Mouse (Mus musculus): Measurements from ENCODE around the gene Hist2h2bb.
"Not testable (repeated sequence)": the region's sequence is repeated elsewhere in the genome, so short reads cannot be mapped to it uniquely, and the experiment has no call there.

Gene Hist2h2bb

DNA sequence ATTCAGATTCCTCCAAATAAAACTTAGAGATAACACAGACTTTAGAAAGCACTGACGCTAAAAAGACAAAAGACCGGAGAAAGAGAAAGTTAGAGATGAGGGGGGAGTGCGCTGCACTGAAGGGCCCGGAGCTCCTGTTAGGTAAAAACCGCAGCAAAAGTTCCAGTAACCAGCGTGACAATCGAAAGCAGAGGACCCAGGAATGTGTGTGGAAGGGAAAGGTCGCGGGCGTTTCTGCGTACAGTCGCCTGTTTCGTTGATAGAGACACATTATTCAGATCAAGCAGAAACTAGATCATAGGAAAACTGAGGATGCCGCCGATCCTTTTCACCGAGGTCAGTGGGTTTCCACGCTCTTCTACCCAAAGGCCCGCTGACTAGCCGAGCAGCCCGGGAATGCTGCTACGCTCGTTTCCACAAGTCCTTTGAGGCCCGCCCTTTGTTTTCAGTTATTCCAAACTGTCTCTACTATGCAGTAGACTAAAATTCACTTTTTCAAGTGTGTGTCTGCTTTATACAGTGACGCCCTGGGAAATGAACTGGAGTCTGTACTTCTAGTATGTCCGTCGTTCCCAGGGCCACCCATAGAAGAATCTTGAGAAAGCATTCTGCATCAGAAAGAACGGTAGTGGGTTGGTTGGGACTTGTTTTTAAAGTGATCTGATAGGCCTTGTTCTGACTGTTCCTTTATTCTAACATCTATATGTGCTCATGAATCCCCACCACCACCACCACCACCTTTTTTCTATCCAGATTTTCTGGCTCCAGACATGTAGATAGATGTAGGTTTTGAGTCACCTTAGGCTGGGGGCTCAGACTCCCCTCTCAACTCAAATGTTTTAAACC lies 5.8 kb upstream of the Hist2h2bb start:
- no peak for DNase-seq (ENCODE audit: low spot score)

DNA sequence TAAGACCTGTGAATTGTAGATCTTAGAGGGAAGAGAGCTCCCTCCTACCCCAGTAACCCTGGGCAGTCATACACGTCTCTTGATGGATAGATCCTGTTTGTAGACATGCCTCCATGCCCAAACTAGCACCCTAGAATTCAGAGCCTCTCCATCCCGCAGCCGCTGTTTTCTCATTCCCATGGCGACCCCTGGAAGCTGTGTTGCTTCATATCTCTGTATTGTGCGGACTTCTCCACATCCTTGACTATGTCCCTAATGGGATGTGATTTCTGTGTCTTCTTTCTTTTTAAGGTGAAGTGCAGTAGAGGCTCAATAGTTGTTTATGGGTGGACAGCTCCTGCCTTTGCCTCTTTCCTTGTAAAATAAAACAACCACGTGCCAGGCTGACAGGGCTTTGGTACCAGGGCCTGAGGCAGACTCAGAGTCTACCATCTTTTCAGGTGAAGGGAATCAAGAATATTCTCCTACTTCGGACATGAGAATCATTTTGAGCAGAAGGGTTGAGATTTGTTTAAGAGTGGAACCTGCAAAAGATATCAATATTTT lies 5.1 kb upstream of the Hist2h2bb start:
- no peak for DNase-seq (ENCODE audit: low spot score)

DNA sequence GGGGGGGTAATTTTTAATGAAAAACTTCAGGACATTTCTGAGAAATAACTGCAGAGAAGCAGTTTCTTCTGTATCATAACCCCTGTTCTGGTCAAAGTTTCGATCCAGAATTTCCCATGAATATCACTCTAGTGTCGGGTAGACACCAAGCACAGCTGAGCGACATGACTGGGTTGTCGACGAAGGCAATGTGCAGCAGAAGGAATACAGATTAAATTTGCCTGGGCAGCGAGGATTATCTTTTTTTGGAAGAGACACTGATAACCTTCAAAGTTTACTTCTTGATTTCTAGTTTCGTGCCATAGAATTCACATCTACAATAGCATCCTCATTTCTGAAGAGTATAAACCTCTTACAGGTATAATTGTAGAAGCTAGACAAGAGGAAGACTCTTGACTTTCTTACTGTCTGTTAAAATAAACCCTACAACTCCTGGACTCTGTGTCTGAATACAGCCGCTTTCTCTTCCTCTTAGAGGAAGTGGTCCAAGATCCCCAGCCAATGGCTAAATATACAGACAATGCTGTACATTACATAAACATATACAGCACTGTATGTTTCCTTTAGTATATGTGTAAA lies 3.3 kb upstream of the Hist2h2bb start:
- DNase-seq (ENCODE audit: low spot score) = no peak

DNA sequence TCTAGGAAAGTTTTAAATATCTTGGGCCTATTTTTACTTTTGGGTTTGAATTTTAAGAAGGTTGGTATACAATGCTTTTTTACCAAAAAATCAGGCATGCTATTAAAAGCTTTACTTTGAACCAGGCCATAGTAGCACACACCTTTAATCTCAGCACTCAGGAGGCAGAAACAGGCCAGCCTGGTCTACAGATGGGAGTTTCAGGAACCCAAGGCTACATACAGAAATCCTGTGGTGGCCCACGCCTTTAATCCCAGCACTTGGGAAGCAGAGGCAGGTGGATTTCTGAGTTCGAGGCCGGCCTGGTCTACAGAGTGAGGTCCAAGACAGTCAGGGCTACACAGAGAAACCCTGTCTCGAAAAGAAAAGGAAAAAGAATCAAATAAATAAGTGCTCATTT lies 2.0 kb upstream of the Hist2h2bb start:
- no peak for DNase-seq (ENCODE audit: low spot score)

DNA sequence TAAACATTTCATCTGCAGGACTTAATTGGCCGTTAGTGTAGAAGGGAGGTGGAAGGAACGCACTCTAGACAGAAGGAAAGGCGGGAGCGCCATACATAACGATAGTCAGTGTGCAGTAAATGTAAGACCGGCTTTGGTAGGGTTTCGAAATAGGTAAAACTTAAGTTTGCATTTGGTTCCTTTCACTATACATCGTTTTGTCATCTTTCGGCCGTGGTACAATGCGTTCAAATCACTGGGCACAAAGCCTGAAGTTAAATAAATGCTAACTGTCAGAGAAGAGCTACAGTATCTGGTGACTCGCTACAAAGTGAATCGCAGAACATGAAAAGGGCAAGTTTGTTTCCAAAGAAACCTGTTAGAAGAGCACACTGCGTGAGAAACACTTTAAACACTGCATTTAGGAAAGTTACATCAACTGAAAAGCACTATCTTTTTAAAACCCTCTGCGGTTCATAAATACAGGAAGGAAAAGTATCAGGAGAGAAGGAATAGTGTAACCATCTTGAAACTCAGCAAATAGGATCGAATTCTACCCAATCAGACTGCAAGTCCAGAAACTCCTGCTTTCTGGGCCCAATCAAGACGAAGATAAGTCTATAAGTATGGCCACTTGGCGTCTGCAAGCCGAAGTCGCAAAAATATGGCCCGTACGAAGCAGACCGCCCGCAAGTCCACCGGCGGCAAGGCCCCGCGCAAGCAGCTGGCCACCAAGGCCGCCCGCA lies 1.3 kb upstream of the Hist2h2bb start, which contains the start of gene Hist2h3b:
TSS of gene Hist2h3b (plus strand) at position 604 of the 725 bp plus-strand sequence.
- peak; percentile 80 for DNase-seq (ENCODE audit: low spot score)

DNA sequence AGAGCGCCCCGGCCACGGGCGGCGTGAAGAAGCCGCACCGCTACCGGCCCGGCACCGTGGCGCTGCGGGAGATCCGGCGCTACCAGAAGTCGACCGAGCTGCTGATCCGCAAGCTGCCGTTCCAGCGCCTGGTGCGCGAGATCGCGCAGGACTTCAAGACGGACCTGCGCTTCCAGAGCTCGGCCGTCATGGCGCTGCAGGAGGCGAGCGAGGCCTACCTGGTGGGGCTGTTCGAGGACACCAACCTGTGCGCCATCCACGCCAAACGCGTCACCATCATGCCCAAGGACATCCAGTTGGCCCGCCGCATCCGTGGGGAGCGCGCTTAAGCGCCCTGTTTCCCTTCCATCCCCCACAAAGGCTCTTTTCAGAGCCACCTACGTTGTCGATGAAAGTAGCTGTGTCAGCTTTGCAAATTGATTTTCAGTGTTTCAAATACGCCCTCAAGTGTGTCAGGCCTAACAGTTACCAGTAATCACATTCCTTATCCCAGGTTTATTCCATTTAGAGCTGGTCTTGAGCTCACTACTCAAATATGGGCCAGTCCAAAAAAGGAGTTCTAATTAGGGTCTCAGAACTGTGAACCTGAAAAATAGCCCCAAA lies 675 bp upstream of the Hist2h2bb start:
- not testable (repeated sequence) for DNase-seq (ENCODE audit: low spot score)

DNA sequence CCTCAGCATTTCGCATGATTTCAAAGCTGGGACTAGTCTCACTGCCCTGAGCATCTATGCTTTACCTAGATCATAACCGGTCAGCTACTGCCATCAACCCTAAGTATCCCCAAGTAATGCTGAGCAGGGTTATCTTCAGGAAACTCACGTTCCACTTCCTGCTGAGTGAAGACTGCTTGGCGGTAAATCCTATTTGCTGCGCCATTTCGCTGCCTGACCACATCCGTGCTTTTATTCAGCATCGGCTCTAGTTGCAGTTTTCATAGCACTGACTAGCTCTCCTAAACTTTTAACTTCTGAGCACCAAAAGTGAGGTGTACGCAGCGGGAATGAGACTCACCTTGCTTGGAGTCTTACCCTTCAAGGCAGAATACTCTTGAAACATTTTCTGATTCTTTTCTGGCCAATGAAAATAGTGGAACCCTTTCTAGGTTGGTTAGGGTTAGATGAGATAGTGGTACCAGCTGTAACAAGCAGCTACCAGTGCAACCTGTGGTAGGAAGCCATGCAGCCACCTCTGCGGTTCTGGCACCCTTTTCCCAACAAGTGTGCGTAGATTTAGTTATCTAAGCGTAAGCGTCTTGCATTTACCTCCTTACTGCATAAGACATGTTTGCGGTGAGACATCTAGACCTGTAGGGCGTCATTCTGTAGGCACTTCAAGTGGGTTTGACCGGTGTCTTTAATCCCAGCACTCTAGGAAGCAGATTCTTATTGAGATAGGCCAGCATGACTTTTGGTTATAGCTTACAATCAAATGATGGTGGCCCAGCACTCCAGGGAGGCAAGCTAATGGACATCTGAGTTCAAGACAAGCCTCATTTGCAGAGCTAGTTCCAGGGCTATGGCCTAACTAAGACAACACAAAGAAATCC lies 4.3 kb downstream of the Hist2h2bb start:
- DNase-seq (ENCODE audit: low spot score) = no peak

DNA sequence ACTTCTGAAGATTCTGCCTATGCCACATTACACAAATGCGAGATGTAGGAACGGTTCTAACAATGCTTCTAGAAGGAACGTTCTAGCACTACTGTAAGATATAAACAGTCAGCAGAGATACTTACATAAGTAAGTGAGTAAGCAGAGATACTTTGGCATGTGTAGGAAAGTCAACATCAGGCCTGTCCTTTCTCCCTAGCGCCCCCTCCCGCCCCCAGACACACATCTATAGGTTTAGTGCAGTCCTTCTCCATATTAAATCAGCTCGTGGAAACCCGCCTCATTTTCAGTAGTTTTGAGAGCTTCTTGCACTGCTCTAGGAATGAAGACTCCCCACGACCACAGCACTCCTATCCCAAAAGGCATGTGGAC lies 7.9 kb downstream of the Hist2h2bb start:
- no peak for DNase-seq (ENCODE audit: low spot score)

DNA sequence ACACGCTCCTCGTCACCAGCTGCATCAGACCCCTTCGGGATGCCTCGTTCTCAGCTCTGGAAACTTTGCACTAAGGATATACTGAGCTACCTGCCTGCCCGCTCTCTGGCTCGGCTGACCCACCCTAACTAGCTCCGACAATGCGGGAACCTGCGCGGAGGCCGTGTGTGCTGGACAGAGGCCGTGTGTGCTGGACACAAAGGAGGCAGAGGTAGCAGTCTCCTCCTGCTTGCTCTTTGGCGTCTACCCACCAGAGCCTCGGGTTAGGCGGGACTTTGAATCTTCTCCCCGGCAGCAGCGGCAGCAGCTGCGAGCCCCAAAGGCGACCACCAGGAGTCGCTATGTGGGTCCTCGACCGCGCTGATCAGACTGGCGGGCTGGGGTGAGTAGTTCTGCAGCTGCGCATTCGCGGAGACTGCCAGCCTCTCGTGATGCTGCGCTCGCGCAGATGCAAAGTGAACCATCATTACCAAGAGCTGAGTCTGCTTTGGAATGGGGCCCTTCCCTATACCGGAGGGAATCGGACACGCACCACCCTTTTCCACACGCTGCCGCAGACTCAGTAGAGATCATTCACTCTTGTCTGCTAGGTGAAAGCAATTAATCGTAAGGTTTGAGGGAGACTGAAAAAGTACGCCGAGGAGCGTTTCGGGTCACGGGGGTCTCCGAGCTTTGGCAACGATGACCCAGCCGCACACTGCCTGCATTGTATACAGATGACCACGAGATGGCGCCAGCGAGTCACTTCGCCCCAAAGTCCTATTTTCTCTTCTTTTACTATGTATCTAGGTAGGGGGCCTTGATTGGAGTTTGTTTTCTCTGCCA lies 8.5 kb downstream of the Hist2h2bb start:
- peak; percentile 90 for DNase-seq (ENCODE audit: low spot score)

DNA sequence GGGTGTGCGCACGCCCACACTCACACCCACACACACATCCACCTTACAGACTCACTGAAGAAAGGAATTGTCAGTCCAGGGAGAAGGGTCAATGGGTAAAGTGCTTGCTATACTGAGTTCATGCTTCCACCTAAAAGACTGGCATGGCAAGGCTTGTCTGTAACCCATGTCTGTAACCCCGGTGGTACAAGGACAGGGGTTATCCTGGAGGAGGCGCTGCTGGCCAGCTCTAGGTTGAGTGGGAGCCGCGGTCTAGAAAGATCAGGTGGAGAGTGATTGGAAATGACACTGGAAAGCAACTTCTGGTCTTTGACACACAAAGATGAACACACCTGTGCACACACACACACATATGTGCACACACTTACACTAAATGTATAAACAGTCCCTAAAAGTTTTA lies 11.1 kb downstream of the Hist2h2bb start:
- no peak for DNase-seq (ENCODE audit: low spot score)

DNA sequence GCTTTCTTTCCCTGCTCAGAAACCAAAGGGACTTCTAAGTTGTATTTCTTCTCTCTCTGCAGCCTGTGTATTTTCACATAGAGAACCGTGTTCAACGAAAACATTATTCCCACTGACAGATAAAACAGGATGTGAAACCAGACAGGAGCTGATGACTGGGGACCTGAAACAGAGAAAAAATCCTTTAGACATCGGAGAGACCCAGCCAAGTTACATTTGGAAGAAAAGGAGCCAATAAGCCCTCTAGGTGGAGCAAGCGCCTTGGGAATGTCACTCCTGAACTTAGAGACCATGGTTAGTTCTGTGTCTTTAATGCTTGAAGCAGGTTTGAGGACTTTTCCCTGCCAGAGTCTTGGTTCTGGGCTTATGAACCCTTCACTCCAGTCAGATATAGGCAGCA lies 14.9 kb downstream of the Hist2h2bb start:
- DNase-seq (ENCODE audit: low spot score) = no peak

DNA sequence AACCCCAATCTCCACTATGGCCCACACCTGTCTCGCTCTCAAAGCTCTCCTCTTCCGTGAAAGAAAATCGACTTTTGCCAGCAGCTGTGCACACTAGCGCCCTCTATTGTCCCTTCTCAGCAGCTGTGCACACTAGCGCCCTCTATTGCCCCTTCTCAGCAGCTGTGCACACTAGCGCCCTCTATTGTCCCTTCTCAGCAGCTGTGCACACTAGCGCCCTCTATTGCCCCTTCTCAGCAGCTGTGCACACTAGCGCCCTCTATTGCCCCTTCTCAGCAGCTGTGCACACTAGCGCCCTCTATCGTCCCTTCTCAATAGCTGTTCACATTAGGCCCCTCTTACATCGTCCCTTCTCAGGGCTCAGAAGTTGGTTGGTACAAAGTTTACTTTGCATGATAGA lies 17.8 kb downstream of the Hist2h2bb start:
- not testable (repeated sequence) for DNase-seq (ENCODE audit: low spot score)

DNA sequence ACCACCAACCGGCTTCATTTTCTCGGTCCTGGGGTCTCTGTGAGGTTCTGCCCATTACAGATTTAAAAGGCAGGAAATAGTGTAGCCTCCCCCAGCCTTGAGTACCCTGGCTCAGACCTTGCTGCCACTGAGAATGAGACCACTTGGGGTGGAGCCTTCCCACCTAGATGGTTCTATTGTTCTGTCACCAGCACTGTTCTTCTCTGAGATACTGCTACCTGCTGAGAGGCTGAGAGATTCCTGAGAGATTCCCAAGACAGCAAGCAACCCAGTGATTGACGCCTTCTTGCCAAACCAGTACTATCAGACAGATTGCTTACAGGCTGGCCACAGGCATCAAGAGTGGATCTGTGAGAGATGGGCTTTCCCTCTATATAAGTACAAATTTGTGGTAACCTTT lies 19.6 kb downstream of the Hist2h2bb start:
- no peak for DNase-seq (ENCODE audit: low spot score)

DNA sequence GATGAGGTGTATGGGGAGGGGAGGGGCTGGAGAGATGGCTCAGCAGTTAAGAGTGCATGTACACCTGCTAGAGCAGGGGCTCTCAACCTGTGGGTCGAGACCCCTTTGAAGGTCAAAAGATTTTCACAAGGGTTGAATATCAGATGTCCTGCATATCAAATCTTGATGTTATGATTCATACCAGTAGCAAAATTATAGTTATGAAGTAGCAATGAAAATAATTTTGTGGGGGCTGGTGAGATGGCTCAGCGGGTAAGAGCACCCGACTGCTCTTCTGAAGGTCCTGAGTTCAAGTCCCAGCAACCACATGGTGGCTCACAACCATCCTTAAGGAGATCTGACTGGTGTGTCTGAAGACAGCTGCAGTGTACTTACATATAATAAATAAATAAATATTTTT lies 21.2 kb downstream of the Hist2h2bb start:
- not testable (repeated sequence) for DNase-seq (ENCODE audit: low spot score)

DNA sequence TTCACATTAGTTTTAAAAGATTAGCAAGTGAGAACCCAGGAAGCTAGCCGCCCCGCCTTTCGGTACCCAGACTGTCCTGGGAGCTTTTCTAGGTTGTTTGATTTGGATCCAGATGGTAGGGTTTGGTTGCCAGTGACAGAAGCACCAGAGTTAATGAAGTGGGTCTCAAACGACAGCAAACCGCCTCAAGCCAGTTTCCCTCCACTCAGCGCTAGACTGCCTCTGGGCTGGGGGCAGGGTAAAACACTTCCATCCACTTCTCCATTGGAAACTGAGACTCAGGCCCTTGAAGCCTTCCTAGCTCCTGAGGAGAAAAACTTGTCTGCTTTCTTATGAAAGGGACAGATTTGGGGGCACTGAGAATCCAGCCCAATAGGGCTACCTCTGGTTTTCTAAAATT lies 23.1 kb downstream of the Hist2h2bb start:
- no peak for DNase-seq (ENCODE audit: low spot score)

DNA sequence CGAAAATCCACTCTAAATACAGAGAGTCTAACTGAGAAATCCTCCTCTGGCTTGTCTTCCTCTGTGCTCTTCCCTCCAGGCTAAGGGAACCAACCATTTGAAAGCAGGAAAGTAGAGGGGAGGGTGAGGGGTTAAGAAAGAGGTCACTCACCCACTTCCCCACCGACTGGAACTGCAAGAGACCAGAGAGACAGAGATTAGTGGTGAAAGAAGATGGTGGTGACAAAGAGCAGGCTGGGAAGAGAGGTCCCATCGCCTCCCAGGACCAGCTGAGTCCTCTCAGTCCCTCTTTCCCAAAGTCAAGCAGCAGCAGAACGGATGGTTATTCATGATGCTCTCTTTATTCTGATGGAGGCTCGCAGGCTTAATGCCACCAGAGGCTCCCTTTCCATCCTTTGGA lies 23.8 kb downstream of the Hist2h2bb start:
- no peak for DNase-seq (ENCODE audit: low spot score)

DNA sequence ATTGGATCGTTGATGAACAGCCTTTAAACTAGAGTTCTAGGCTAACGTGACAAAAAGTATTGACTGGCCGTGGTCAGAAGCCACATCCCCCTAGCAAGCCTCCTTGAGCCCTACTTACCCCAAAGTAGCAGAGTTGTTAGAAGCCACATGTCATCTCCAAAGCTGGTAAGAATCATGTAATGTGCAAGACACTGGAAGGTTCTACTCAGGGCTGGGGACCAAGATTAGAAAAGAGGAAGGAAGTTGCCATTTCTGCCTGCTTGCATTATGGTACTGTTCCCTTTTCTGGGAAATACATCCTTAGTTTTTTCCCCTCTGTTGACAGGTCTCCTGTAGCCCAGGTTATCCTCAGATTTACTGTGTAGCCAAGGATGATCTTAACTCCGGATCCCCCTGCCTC lies 24.2 kb downstream of the Hist2h2bb start, which contains the start of gene Fcgr1:
TSS of gene Fcgr1 (minus strand) at position 183 of the 400 bp plus-strand sequence.
- no peak for DNase-seq (ENCODE audit: low spot score)

DNA sequence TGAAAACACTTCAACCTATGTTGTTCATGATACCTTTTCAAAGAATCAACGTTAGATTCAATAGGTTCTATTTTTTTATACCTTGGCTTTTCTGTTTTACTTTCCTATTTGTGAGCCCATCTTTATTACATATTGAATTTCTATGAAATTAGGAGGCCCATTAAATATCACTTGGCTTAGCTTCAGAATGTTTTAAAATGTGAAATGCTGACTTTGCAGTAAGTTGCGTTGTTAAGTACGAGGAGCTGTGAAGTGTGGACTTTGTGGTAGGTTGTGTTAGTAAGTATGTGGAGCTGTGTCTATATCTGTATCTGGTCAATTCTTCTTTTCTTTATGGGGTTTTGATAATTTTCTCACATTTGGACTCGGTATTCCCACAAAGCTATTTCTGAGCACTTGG lies 28.8 kb downstream of the Hist2h2bb start:
- no peak for DNase-seq (ENCODE audit: low spot score)

DNA sequence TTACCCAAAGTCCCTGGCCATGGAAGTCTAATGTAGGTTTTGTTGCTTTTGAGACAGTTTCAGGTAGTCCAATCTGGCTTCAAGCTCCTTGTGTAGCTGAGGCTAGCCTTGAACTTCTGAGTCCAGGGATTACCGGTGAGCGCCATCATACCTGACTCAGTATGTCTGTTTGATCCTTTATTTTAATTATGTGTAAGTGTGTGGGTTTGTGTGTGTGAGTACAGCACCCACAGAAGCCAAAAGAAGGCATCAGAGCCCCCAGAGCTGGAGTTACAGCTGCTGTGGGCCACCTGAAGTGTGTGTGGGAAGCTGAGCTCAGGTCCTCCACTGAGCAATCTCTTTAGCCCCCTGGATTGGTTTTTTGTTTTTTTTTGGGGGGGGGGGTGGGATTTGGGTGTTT lies 30.0 kb downstream of the Hist2h2bb start:
- DNase-seq (ENCODE audit: low spot score) = no peak
